Comparison of ENCODE assay signal across 26 mouse cellular contexts in the genomic region with DNA sequence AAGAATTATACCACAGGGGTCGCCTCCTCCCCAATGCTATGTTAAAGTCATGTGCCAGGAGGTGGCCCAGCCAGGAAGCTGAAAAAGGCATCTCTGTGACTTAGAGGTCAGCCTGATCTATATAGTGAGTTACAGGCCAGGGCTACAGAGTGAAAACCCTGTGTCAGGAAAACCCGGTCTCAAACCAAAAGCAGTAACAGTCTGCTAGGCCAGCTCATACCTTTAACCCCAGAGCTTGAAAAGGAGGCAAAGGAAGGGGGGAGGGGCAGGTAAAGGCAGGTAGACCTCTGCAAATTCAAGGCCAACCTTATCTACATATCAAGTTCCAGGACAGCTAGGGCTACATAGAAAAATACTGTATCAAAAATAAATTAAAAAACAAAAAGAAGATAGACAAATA. TPM values are rescaled to one million over a fixed set of nuclear protein-coding genes. Genes with fewer than 3 reads are reported as not detected.
"Had no signal": no experiment of that assay in that cellular context is flagged by ENCODE, and none has a peak within 500 bp of the region (broad histone marks: within the 10 kb centered on the region; RNA-seq: fewer than 3 reads in every experiment).

No protein-coding gene starts in this region.

- DNase-seq: lung, adult 2 months; lung, postnatal 14 days; lung, postnatal 36 days; retina, postnatal 1 day; right cerebral cortex, adult 18-20 months; right cerebral cortex, postnatal 25 days; right cerebral cortex, postnatal 4 days; spleen, adult 18-20 months; thymus, adult 18-20 months; thymus, postnatal 14 days; thymus, postnatal 36 days had no signal

- H3K4me3 ChIP-seq: lung, embryonic 15.5 days; megakaryocyte, embryonic 14.5 days; midbrain, embryonic 13.5 days; midbrain, embryonic 15.5 days; neural tube, embryonic 13.5 days; neural tube, embryonic 15.5 days had no signal

- H3K4me1 ChIP-seq: lung, embryonic 15.5 days; megakaryocyte, embryonic 14.5 days; midbrain, embryonic 13.5 days; midbrain, embryonic 15.5 days; neural tube, embryonic 13.5 days; neural tube, embryonic 15.5 days had no signal

- H3K27ac ChIP-seq: lung, embryonic 15.5 days; macrophage; midbrain, embryonic 13.5 days; midbrain, embryonic 15.5 days; neural tube, embryonic 13.5 days; neural tube, embryonic 15.5 days had no signal

- H3K9ac ChIP-seq: lung, embryonic 15.5 days; midbrain, embryonic 13.5 days; midbrain, embryonic 15.5 days; neural tube, embryonic 13.5 days; neural tube, embryonic 15.5 days had no signal

- H3K27me3 ChIP-seq: lung, embryonic 15.5 days; megakaryocyte, embryonic 14.5 days; midbrain, embryonic 13.5 days; midbrain, embryonic 15.5 days; neural tube, embryonic 13.5 days; neural tube, embryonic 15.5 days had no signal

- H3K9me3 ChIP-seq: lung, embryonic 15.5 days; megakaryocyte, embryonic 14.5 days; midbrain, embryonic 13.5 days; midbrain, embryonic 15.5 days; neural tube, embryonic 13.5 days; neural tube, embryonic 15.5 days had no signal

RNA-seq across cellular contexts. Expression of a gene that starts 32.3 kb away (rescaled TPM):
- total RNA-seq: megakaryocyte progenitor cell, adult 5-6 weeks; monocyte, adult 5-6 weeks had no signal
- polyA plus RNA-seq: lung, adult 2 months; lung, embryonic 15.5 days; lung, postnatal 0 days; macrophage; midbrain, embryonic 11.5 days; midbrain, embryonic 13.5 days; midbrain, embryonic 15.5 days; neural tube, embryonic 11.5 days; neural tube, embryonic 13.5 days; neural tube, embryonic 15.5 days; small intestine, adult 2 months; stomach, embryonic 14.5 days; stomach, embryonic 16.5 days had no signal
